Mouse (Mus musculus) cerebellum, adult 11-12 months (tissue): ENCODE results near the gene Dazap2.
"Not testable (repeated sequence)": the region's sequence is repeated elsewhere in the genome, so short reads cannot be mapped to it uniquely, and the experiment has no call there.

Experiments used
- DNase-seq: peaks from one replicate; pipeline ENCODE4 v3.0.0; 2022

Dazap2 gene

DNA sequence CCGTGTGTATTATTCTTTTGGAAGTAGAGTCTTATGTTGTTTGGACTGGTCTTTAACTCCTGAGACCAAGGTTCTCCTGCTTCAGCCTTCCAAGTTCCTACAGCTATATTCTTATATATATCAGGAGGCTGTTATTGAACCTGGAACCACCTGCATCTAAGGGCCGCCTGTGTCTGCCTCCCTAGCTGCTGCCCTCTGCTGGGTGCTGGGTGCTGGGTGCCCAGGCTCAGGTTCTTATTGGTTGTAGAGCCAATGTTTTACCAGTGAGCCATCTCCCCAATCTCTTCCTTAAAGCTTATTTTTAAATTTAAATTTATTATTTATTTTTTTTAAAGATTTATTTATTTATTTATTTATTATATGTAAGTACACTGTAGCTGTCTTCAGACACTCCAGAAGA lies 2.7 kb upstream of the Dazap2 start:
- no peak for DNase-seq

DNA sequence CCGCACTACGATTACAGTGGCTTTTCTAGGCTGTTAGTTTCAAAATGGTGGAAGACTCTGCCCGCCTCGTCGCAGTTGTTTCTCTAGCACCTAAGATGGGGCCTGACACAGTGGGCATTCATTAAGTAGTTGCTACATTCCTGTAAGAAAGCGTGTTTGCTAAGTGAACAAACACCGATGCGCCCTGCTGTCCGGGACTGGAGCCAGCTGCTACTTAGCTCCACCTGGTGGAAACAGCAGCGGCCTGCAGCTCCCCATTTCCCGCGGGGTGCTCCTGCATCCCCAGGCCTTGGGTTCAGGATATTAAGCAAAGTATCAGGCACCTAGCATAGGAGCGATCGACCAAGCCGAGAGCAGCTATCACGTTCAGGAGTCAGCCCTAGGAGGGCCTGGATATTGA lies 1.6 kb upstream of the Dazap2 start:
- peak; percentile 80 for DNase-seq

DNA sequence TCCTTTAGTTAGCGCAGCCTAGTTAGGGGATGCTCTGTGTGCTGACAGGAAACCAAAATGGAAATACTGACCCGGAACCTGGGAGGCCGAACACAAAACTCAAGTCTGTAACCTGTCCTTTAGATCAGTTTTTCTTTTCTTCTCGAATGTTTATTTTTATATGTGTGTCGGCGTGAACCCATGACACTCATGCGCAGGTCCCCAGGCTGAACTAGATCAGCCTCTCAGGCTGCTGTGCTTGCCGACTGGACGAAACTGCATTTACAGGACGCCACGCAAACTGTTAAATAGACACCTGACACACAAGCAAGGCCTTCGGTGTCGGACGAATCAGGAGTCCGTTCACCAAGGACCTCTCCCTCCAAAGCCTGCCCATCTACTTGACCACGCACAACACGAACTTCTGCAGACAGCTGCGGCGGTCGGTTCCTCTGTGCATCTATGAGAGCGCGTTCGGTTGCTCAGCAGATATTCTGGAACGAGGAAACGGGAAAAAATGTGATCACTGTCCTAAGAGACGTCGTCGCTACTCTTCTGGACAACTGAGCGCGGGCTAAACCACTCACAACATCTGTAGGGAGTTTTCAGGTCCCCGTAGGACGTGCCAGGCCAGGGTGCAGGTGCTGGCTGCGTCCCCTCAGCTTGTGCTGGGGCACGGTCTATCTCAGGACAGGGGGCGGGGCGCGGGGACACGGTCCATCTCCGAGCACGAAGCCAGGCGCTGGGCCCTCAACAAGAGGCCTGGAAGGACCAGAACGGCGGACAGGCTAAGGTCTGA lies 742 bp upstream of the Dazap2 start:
- DNase-seq, result no peak

DNA sequence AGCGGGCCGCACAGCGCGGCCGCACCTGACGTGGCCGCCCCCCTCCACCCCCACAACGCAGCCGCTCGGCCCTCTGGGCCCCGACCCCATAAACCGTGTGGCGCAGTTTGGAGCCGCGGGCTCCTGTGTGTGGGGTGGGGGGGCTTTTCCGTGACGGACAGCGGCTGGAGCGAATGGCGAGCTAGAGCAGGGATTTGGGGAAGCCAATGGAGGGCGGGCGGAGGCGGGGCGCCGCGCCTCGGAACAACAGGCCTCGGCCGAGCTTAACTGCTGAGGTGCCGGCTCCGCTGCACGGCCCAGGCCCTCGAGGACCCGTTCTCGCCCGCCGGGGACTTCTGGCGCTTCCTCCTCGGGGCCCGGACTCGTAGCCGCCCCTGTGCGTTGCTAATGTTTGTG lies 674 bp downstream of the Dazap2 start:
- peak; percentile 87 for DNase-seq

DNA sequence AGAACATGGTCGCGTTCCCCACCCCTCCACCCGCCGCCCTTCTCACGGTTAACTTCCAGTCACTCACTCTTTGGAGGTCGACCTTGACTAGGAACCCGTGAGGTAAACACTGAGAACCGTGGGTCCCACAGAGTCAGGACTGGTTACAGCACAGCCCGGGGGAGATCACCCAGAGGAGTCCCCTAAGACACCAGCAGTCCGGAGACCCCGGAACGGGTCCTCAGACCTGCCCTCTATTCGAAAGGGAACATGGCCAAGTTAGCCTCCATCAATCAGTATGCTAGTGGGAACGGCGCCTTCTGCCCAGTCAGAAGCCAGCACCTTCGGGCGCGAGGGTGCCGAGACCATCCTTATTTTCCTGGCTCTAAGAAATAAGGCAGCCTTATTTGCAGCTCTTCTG lies 1.1 kb downstream of the Dazap2 start:
- no peak for DNase-seq

DNA sequence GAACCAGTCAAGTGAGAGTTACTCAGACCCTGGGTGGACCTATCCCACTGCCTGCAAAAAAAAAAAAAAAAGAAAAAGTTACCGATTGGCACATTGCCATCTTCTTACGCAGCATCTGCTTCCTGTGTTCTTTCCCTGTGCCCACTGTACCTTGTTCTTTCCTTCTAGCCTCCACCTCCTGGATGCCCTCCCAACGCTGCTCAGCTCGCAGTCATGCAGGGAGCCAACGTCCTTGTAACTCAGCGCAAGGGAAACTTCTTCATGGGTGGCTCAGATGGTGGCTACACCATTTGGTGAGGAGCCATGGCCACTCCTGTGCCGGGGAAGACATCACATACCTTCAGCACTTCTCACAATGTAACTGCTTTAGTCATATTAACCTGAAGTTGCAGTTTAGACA lies 4.1 kb downstream of the Dazap2 start:
- no peak for DNase-seq

DNA sequence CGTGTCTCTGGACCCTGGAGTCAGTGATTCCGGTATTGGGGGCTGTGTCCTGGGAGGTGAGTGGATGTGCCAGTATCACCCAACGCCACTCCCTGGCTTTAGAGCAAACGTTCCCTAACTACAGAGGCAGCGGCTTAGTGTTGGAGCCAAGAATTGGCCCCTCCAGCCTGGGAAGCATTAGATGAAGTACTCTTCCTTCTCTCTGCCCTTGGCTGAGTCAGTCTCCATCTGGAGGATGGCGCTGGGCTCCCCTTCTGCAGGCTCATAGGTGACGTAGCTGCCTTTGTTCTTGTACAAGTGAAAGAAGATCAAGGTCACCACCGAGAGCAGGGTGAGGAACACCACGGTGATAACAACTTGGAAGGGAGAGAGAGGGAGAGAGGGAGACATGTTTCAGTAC lies 6.5 kb downstream of the Dazap2 start:
- DNase-seq, result not testable (repeated sequence)

DNA sequence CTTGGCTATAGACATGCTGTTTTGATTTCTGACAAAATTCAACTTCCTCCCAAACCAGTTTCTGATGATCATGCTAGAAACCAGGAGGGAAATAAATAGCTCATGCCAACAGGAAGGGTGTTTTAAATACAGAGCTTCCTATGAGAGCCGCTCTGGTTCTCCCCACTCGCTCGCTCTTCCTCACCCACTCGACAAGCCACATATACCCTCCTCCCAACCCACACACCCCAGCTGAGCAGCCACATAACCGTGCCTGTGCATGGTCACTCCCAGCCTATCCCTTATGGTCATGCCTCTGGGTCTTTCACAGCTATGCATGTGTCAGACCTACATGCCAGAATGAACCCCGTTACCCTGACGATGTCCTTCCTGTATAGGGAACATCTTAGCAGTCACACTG lies 7.0 kb downstream of the Dazap2 start:
- no peak for DNase-seq

DNA sequence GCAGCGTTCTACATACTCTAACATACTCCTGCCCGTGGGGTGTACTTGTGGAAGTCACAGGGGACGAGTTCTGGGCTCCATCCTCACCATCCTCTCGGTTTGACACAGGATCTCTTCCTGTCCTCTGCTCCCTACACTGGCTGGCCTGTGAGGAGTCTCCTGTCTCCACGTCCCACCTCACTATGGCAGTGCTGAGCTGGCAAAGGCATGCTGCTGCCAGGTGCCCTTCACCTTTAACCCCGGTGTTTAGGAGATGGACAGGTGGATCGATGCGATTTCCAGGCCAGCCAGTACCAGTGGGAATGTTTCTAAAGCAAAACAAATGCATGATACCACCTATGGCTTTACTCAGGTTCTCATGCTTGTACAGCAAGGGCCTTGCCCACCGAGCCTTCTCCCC lies 8.6 kb downstream of the Dazap2 start:
- no peak for DNase-seq

DNA sequence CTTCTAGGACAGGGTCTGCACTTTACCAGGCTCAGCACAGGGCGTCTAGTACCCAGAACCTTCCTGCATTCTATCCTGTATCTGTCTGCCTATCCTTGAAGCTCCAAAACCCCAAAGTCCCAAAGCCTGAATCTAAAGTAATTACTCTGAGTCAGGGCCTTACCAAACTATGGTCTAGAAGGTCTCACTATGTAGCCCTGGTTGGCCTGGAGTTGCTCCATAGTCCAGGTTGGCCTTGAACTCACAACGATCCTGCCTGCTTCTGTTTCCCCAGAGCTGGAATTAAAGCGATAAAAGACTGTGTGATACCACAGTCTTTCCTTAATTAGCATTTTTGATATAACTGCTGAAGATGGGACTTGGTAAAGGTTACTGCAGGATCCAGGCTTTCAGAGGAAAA lies 9.3 kb downstream of the Dazap2 start:
- no peak for DNase-seq

DNA sequence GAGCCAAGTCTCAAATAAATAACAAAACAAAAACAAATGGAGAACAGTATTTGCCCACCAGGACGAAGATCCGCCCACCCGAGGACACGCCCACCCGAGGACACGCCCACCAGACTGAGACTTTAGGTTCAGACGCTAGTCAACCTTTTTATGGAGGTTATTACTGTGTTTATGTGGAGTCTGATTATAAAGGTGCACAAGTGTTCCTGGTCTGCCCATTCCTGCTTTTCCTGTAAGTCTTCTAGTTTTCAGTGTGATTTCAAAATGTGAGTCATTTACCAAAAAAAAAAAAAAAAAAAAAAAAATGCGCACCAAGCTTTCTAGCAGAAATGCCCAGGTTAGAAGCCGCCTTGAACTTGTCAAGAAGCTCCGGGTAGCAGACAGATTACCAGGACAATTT lies 12.1 kb downstream of the Dazap2 start:
- DNase-seq, result no peak

DNA sequence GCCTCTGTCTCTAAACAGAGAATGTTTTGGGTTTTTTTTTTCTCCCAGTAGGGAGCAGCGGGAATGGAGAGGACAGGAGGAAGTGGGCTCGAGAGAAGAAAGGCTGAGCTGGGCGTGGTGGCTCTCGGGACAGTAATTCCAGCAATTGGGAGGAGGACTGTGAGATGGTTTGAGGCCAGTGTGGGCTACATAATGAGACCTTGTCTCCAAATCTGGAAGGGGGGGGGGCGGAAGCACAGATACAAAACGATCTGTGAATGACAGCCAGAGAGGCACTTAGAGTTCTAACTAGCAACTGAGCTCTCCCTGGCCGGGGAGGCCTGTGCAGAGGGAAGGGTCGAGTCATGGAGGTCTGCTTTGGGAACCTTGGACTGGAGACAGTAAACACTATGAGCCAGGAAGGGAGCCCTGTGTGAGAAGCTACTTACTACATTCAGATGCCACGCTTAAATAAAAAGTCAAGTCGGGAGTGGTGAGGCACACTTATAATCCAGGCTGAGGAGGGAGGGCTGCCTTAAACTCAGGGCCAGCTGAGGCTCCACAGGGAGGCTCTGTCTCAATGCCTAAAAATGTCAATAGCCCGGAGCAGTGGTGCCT lies 12.7 kb downstream of the Dazap2 start:
- DNase-seq, result no peak

DNA sequence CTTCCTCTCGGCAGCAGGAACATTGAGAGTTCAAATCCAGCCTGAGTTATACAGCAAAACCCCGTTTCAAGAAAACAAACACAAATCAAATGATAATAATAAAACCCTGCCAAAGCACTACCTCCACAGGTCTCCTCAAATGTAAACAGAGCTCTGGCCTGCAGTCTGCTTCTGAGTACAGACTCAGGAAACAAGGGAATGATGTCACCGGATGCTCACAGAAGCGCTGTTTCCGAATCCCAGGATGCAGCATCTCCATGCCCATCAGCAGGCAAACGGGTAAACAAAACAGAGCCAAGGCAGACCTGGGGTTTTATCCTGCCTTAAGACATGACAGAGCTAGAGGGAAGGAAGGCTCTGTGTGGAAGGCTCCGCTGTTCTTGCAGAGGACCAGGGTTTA lies 13.6 kb downstream of the Dazap2 start:
- DNase-seq, result no peak

DNA sequence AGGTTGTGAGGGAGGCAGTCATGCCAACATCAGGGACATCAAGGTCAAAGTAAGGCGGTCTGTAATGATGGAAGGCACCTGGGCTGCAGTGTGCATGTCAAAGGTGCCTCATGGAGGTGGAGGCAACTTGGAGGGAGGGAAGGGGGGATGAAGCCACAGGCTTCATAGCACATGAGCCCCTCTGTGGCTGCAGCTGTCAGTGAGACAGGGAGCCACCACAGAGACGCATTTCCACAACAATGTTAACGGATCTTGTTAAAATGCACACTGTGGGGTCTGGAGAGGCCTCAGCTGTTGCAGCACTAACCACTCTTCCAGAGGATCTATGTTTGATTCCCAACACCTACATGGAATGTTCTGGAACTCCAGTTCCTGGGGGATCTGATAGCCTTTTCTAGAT lies 15.0 kb downstream of the Dazap2 start:
- DNase-seq, result no peak

DNA sequence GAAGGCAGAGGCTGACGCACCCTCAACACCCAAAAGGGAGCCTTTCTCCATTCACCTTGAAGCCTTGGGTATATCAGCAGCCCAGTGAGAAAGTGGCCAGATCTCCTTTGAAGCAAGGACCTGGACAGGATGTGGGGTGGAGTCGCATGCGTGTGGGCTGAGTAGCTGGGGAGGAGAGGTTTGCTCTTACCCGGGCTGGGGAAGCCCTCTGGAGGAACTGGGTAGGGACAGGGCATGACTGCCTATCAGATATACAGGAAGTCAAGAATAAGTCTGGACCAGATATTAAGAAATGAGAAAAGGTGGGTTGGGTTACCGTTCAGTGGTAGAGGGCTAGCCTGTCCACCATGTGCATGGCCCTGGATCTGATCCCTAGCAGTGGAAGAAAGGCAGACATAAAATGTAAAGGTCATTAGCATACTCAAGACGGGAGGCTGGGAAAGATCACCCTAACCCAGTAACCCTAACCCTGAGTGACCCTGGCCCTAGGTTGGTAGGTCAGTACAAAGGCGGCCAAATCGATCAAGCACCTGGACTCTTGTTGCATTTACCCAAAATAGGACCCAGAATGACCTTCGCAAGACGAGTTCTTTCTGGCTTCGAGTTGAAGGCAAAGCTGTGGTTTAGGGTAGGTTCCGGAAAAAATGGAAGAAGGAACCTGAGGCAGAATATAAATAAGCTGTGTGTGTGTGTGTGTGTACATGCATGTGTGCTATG lies 16.5 kb downstream of the Dazap2 start:
- no peak for DNase-seq

DNA sequence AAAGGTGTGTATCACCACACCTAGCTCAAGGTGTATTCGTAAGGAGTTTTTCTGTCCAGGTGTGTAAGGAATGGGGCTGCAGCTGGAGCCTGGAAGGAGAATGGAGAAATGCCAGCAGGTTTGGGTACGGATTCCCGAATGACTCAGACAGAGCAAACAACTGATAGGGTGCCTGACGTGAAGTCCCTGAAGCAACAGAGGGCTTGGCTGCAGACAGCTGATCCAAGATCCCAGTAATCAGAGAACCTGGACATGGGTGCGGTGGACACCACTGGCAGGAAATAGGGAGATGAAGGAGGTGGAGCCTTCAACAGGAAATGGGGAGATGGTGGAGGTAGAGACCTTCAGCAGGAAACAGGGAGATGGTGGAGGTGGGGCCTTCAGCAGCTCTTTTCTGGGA lies 17.2 kb downstream of the Dazap2 start:
- DNase-seq, result no peak

DNA sequence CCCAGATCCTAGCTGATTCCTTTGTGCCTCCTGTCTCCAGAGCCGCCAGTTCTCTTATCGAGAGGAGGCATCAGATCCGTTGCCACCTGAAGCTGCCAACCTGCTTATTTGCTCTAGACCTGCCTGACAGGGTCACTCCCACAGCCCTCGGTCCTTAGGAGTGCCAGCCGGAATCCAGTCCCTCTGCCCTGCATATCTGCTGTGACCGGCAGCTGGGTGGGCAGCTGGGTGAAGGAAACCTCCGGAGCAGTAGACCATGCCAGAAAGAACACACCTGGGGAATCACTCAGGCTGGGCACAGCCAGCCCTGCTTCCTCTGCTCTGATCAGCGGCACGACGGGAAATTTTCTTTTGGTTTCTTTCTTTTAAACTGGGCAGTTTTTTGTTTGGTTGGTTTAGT lies 18.2 kb downstream of the Dazap2 start:
- no peak for DNase-seq

DNA sequence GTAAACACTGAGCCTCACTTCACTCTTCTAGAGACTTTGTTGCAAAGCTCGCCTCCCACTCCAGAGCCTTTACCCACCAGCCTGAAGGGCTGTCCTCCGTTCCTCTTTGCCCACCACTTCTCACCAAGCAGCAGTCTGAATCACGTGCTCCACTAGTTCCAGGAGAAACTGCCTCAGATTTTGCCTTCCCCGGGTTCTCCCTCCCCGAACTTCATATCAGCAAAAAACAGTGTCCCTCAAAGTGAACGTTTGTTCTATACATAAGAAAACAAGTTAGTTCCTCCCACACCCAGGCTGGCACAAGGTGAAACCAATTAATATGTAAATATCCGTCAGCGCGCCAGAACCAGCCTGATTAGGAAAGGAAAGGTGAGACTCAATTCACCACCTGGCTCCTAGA lies 20.1 kb downstream of the Dazap2 start:
- no peak for DNase-seq

DNA sequence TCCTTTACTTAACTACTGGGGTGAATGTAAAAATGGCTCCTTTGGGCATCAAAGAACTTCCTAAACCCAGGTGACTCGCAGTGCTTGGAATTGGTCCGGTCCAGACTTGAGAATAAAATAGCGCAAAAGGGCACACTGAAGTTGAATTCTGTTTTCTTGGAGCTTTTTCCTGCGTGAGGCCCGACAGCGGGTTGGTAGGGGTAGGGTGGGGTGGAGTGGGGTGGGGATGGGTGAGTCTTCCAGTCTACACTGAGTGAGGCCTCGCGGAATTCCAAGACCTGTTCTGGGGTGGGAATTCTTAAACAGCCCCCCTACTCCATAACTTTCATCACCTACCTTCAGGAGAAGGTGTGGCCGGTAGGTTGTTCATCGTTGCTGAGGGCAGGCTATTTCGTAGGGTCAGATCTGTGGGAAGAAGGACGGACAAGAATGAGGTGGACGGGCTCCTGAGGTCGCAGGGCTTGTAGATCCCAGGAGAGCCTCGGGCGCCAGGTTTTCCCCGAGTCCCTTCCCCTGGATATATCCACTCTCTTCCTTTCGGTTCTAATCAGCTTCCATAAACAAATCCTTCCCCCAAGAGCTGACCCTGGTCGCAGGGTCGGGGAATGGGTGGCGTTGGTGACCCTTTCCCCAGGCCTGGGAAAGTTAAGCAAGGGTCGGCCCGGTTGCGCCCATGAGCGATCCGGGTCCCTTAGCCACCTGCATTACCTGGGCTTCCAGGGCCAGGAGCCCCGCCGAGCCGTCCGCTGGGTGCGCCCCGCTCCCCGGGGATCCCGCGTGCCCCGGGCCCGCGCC lies 20.9 kb downstream of the Dazap2 start:
- no peak for DNase-seq

DNA sequence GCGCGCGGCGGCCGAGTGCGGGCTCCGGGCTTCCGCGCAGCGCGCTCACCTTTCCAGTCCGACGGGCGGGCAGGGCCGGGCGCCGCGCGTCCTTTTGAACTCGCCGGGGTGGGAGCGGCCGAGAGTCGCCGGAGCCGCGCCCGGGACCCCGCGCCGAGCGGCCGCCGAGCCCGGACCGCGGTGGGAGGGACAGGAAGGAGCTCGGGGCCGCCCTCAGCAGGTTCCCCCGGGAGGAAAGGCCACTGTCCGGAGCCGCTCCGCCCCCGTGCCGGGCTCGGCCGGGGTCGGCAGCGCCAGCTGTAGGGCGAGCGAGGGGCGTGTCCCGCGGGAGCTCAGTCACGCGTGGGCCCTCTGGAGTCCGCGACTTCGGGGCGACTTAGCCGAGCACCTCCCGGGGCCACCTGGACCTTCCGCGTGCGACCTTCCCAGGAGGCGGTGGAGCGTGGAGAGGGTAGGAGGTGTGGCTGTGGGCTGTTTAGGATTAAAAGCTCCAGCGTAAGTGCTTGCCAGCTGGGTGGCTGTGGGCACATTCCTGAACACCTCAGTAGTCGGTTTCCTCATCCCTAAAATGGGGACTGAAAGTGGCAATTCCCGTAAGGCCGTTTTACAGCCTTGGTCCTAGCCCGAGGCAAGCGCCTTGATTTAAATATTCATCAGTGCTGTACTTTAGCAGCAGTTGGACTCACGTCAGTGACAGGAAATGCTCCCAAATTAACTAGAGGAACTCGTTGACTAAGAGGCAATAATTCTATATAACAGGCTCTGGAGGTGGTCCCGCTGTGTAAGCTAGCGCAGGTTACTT lies 21.8 kb downstream of the Dazap2 start, which contains the start of gene Smagp:
Gene Smagp, minus strand, starts transcription at position 241 of the 802 bp plus-strand sequence.
- DNase-seq, result no peak

DNA sequence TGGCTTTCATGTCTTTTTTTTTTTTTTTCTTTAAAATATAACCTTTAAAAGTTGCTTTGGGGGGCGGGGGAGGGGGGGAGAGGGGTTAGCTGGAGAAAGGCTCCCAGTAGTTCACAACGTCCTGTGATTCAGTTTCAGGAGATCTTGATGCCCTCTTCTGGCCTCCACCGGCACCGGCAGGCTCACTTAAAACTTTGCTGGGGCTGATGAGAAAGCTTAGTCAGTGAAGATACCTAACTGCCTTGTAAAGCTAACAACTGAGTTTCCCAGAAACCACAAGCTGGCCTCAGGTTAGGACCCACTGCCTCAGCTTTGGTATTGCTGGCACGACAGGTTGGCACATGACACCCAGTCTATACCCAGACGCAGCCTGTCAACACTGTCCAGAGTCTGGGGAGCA lies 22.5 kb downstream of the Dazap2 start:
- DNase-seq, result no peak

DNA sequence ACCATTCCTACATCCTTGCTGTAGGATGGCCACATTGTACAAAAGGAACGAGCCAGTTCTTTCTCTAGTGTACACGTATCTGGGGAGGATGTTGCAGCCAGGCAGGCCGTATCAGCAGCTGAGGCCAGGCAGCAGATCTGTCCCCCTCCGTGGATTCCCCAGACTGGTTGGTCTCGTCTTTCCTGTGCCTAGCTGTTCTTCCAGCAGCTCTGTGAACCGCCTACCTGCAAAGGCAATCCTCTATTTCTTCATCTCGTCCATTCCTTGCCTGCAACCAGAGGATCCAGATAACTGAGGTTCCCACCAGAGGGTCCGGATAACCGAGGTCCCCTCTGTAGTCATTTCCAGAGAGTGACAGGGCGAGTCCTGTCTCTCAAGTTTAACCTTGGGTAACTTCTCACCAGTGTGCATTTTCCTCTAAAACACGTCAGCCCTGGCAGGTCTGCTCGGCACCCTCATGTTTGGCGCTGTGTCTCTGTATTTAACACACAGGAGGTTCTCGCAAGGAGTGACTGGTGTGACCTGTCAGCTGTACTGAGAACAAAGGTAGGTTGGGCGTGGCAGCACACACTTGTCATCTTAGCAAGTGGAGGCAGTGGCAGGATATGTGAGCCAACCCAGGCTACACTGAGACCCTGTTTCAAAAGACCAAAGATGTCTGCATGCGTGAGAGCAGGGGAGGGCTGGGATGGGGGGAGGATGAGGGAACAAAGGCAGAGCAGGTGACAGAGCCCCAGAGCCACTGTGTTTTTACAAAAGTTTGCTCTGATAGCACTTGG lies 25.0 kb downstream of the Dazap2 start:
- DNase-seq, result no peak
